Mouse (Mus musculus): ENCODE measurements at regions not wholly inside any gene's neighbourhood (a gene's known extent, or its start where the extent isn't known, plus 50 kb on each side); places are given as distances from the start of the nearest gene placed in this dataset.

- Histone ChIP-seq H3K9me3 (no peaks in the 10 kb centered on the region), H3K4me1 (no peaks in the 10 kb centered on the region), H3K4me3 (replicated peaks) (no peak overlapping the region), H3K36me3 (replicated peaks; ENCODE audit: low read length) (no peaks in the 10 kb centered on the region), H3K27me3 (replicated peaks) (no peaks in the 10 kb centered on the region)
- TF ChIP-seq FLI1 (IDR thresholded peaks at IDR 0.05; ENCODE audit: low read length) (no peak), GATA1 (IDR thresholded peaks at IDR 0.05; ENCODE audit: borderline replicate concordance, low read length) (no peak)
These were observed 133.1 kb upstream of the Chl1 start for GRCm38 (mm10) chr6:103377277-103377676.

- Histone ChIP-seq H3K9me3 (no peaks in the 10 kb centered on the region), H3K36me3 (replicated peaks; ENCODE audit: low read length) (no peaks in the 10 kb centered on the region), H3K4me1 (peaks cover 3% of the 10 kb centered on the region; the same call in 1 of the 2 replicates), H3K4me3 (replicated peaks) (no peak overlapping the region), H3K27me3 (replicated peaks) (no peaks in the 10 kb centered on the region)
- TF ChIP-seq FLI1 (IDR thresholded peaks at IDR 0.05; ENCODE audit: low read length) (no peak), GATA1 (IDR thresholded peaks at IDR 0.05; ENCODE audit: borderline replicate concordance, low read length) (no peak)
These were observed 132.3 kb upstream of the Chl1 start for GRCm38 (mm10) chr6:103378047-103378446.

- peaks cover 3% of the 10 kb centered on the region; the same call in 1 of the 2 replicates for H3K4me1 ChIP-seq
- TF ChIP-seq FLI1 (IDR thresholded peaks at IDR 0.05; ENCODE audit: low read length) (no peak), GATA1 (IDR thresholded peaks at IDR 0.05; ENCODE audit: borderline replicate concordance, low read length) (no peak)
- no peaks in the 10 kb centered on the region for H3K27me3 ChIP-seq (replicated peaks)
- no peaks in the 10 kb centered on the region for H3K9me3 ChIP-seq
- H3K36me3 ChIP-seq (replicated peaks; ENCODE audit: low read length): no peaks in the 10 kb centered on the region
- H3K4me3 ChIP-seq (replicated peaks): no peak overlapping the region
These were observed 129.4 kb upstream of the Chl1 start for GRCm38 (mm10) chr6:103381030-103381429.

- H3K4me1 ChIP-seq: peaks cover 3% of the 10 kb centered on the region; the same call in 1 of the 2 replicates
- no peaks in the 10 kb centered on the region for H3K9me3 ChIP-seq
- no peaks in the 10 kb centered on the region for H3K36me3 ChIP-seq (replicated peaks; ENCODE audit: low read length)
- no peak overlapping the region for H3K4me3 ChIP-seq (replicated peaks)
- TF ChIP-seq GATA1 (IDR thresholded peaks at IDR 0.05; ENCODE audit: borderline replicate concordance, low read length): no peak
- no peak for TF ChIP-seq FLI1 (IDR thresholded peaks at IDR 0.05; ENCODE audit: low read length)
- H3K27me3 ChIP-seq (replicated peaks): no peaks in the 10 kb centered on the region
These were observed 128.5 kb upstream of the Chl1 start for GRCm38 (mm10) chr6:103381930-103382329.

- Histone ChIP-seq H3K27me3 (replicated peaks) (no peaks in the 10 kb centered on the region), H3K36me3 (replicated peaks; ENCODE audit: low read length) (no peaks in the 10 kb centered on the region), H3K9me3 (no peaks in the 10 kb centered on the region), H3K4me3 (replicated peaks) (no peak overlapping the region), H3K4me1 (peaks cover 3% of the 10 kb centered on the region; the same call in 1 of the 2 replicates)
- no peak for TF ChIP-seq FLI1 (IDR thresholded peaks at IDR 0.05; ENCODE audit: low read length)
These were observed 123.8 kb upstream of the Chl1 start for GRCm38 (mm10) chr6:103386591-103386990.

GRCm38 (mm10) chr6:103405961-103406360 lies 104.4 kb upstream of the Chl1 start:
- Histone ChIP-seq H3K9me3 (no peaks in the 10 kb centered on the region), H3K27me3 (replicated peaks) (no peaks in the 10 kb centered on the region), H3K36me3 (replicated peaks; ENCODE audit: low read length) (no peaks in the 10 kb centered on the region), H3K4me1 (no peaks in the 10 kb centered on the region), H3K4me3 (replicated peaks) (no peak overlapping the region)
- no peak for TF ChIP-seq GATA1 (IDR thresholded peaks at IDR 0.05; ENCODE audit: borderline replicate concordance, low read length)
- no peak for TF ChIP-seq FLI1 (IDR thresholded peaks at IDR 0.05; ENCODE audit: low read length)

GRCm38 (mm10) chr6:103414888-103415287 lies 95.5 kb upstream of the Chl1 start:
- Histone ChIP-seq H3K27me3 (replicated peaks) (no peaks in the 10 kb centered on the region), H3K9me3 (no peaks in the 10 kb centered on the region), H3K4me1 (peaks cover 8% of the 10 kb centered on the region; the same call in 1 of the 2 replicates), H3K36me3 (replicated peaks; ENCODE audit: low read length) (no peaks in the 10 kb centered on the region), H3K4me3 (replicated peaks) (no peak overlapping the region)
- TF ChIP-seq FLI1 (IDR thresholded peaks at IDR 0.05; ENCODE audit: low read length): no peak
- TF ChIP-seq GATA1 (IDR thresholded peaks at IDR 0.05; ENCODE audit: borderline replicate concordance, low read length): no peak

GRCm38 (mm10) chr6:103421013-103421933 lies 89.1 kb upstream of the Chl1 start:
- H3K36me3 ChIP-seq (replicated peaks; ENCODE audit: low read length): no peaks in the 10 kb centered on the region
- peaks cover 8% of the 10 kb centered on the region; the same call in 1 of the 2 replicates for H3K4me1 ChIP-seq
- no peaks in the 10 kb centered on the region for H3K27me3 ChIP-seq (replicated peaks)
- no peaks in the 10 kb centered on the region for H3K9me3 ChIP-seq
- TF ChIP-seq GATA1 (IDR thresholded peaks at IDR 0.05; ENCODE audit: borderline replicate concordance, low read length) (no peak), FLI1 (IDR thresholded peaks at IDR 0.05; ENCODE audit: low read length) (no peak)
- H3K4me3 ChIP-seq (replicated peaks): no peak overlapping the region

- no peaks in the 10 kb centered on the region for H3K27me3 ChIP-seq (replicated peaks)
- TF ChIP-seq GATA1 (IDR thresholded peaks at IDR 0.05; ENCODE audit: borderline replicate concordance, low read length): no peak
- no peak for TF ChIP-seq FLI1 (IDR thresholded peaks at IDR 0.05; ENCODE audit: low read length)
- no peaks in the 10 kb centered on the region for H3K36me3 ChIP-seq (replicated peaks; ENCODE audit: low read length)
- H3K4me1 ChIP-seq: peaks cover 15% of the 10 kb centered on the region
- H3K9me3 ChIP-seq: no peaks in the 10 kb centered on the region
- H3K4me3 ChIP-seq (replicated peaks): no peak overlapping the region
These were observed 79.3 kb upstream of the Chl1 start for GRCm38 (mm10) chr6:103430933-103431594.

GRCm38 (mm10) chr6:103431595-103431957 lies 78.8 kb upstream of the Chl1 start:
- H3K9me3 ChIP-seq: no peaks in the 10 kb centered on the region
- no peak overlapping the region for H3K4me3 ChIP-seq (replicated peaks)

More at GRCm38 (mm10) chr6:103431595-103431957, 78.8 kb upstream of the Chl1 start:
- TF ChIP-seq GATA1 (IDR thresholded peaks at IDR 0.05; ENCODE audit: borderline replicate concordance, low read length): no peak
- TF ChIP-seq FLI1 (IDR thresholded peaks at IDR 0.05; ENCODE audit: low read length): no peak
- no peaks in the 10 kb centered on the region for H3K36me3 ChIP-seq (replicated peaks; ENCODE audit: low read length)
- peaks cover 15% of the 10 kb centered on the region for H3K4me1 ChIP-seq
- no peaks in the 10 kb centered on the region for H3K27me3 ChIP-seq (replicated peaks)
